Mouse (Mus musculus) kidney, adult 18-20 months (tissue): ENCODE measurements around the gene Olfr183.
"Not testable (repeated sequence)": the region's sequence is repeated elsewhere in the genome, so short reads cannot be mapped to it uniquely, and the experiment has no call there.

ENCODE experiments used
- DNase-seq: peaks from one replicate; pipeline ENCODE4 v3.0.0; 2021

The Olfr183 gene

DNA sequence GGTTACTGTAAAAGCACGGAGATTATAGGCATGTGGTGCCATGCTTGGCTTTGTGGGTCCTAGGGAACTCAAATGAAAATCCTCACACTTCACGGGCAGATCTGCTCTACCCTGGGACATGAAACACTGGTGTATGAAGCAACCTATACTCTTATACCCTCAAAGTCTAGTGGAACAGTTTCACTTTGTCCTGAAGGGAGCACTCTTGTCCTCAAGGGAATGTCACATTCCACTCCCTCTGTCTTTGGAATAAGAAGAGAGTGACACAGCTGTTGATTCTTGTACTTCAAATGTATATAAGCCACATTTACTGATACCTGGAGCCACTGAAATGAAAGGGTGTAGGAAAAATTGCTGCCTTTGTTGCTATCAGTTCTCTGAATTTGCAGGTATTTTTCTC lies at the start of gene Olfr183:
Gene Olfr183, plus strand, starts transcription at position 301 of the 400 bp plus-strand sequence.
- no peak for DNase-seq

DNA sequence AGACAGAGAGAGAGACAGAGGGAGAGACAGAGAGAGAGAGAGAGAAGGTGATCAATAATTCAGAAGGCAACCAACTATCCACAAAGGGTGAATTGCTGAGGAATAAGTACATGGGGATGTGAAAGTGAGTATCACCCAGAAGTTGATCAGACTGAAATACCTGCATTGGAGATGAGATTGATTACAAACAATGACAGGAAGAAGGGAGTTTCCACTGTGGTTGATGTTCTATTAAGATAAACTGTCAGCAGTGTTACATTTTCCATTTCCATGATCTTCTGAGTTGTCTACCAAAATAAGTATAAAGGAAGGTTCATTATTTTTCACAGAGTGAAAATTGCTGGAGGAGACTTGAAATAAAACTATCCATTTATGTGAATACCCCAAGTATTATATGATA lies 12.0 kb downstream of the Olfr183 start:
- no peak for DNase-seq

DNA sequence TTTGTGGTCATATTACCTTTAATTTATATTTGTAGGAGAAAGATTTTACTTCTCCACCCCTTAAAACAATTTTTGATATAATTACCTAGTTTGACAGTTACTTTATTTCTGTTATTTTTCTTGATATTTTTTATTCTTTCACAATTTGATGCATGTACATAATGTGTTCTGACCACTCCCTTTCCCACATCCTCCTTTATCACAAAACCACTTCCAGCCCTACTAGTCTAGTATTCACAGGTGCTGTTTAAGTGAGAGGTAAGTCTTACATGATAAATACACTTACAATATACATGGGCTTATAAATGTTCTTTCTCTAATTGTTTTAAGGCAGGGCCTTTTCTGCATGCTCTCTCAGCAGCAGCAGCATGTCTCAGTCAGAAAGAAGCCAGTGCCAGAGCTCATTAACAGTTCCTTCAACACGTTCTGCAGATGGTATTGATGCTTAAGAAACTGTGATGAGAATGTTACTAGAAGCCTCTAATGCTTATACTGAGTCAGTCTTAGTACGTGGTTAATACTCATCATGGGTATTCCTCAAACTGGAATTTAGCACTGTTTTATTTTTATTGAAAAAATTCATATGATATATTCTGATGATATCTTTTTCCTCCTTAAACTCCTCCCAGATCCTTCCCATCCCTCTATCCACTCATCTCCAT lies 18.3 kb downstream of the Olfr183 start:
- DNase-seq = no peak

DNA sequence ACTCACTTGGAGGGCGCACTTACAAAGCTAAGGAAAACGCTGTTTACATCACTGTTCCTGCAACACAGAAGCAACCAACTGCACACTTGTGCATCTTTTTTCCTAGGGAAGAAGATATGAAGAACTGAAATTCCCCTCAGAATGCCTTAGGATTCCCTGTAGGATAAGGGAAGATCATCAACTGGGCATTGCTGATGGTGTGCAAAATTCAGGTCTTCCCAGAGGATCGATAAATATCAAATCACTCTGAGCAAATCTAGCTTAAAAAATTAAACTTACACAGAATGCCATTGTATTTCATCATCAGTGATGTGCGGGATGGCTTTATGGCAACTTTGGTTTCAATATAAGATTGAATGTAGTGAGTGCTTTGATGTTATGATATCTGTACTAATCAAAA lies 35.0 kb downstream of the Olfr183 start, which contains the start of gene Olfr186:
Gene Olfr186, minus strand, starts transcription at position 101 of the 400 bp plus-strand sequence.
- DNase-seq = no peak

DNA sequence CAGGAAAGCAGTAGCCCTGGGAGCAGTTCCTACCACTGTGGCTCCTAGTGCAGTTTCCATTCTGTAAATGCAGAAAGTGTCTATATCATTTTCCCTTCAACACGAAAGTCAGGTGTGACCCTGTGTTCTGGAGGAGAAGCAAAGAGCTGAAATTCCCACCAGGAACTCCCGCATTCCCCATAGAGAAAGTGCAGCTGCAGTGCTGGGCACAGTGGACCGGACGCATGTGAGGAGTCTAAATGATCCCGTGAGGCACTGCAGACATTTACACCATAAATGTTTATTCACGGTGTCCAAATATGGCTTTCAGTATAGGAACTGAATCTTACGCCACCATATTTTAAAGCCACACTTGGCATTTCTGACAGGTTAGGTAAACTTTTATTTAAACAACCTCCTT lies 44.6 kb downstream of the Olfr183 start, which contains the start of gene Olfr187:
Gene Olfr187, minus strand, starts transcription at position 58 of the 400 bp plus-strand sequence.
- DNase-seq = no peak

DNA sequence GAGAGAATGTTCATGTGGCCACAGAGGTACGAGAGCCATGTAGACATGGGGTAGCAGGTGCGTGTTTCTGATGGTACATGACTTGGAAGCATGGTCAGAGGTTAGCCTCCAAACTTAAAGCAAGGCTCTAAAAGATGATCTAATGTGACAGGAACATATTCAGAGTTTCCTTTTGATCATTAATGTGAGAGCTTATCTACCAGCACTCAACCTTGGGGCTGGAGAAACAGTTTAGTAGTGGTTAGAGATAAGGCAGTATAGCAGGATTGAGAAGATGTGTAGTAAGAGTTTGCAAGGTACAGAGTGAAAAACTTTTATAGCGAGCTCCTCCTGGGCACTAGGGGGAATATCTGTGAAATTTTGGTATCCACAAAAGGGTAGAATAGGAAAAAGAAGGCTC lies 50.7 kb downstream of the Olfr183 start:
- no peak for DNase-seq

DNA sequence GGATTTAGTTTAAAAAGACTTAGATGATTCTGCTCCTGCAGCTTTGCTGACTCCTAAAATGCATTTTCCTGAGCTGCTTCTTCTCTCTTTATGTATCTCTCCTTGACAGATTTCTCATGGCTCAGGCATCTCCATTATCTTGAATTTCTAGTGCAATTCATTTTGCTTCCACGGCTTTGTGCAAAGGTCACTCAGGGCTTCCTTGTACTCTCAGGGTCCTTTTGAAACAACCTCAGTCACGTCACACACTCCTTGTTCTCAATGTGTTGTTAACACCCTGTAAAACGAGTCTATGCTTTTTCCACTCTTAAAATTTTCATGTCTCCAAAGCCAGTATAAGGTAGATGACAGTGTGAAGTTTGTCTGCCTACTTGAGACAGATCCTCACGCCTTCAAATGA lies 52.4 kb downstream of the Olfr183 start:
- DNase-seq = no peak

DNA sequence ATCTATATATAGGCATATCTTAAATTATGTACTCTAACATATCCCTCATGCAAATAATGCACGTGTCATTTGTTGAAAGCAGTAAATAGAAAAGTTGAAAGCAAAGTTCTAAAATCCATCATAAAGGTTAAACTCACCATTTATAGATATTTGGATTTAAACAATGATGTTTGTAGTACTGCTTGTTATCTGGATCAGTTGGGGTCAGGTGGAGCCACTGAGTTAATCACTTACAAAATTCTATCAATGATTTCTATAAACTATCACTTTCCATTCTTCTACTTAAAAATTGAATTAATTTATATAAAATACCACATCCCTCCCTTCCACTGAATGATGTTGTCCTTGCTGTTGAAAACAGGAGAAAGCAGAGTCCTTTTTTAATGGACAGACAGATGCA lies 53.7 kb downstream of the Olfr183 start:
- DNase-seq = no peak

DNA sequence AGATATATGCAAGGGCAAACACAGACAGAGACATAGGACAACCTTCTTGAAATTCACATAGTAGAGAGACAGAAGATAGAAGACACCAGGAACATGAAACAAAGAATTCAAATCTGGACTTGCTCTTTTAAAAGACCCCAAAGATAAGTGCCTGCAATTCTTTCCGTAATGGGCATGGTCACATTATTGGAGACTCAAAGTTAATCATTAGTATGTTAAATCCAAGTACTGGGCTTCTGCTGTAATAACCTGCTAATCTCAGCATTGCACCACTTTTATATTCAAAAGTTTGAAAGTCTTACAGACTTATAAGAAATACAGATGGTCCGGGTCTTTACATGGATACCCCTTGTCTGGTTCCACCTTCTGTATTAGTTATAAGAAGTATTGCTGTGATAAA lies 54.1 kb downstream of the Olfr183 start:
- DNase-seq = not testable (repeated sequence)
